Comparison of ENCODE assay signal across 8 mouse cellular contexts in genomic region chr4:126627021-126627681, GRCm38 (mm10). TPM values are rescaled to one million over a fixed set of nuclear protein-coding genes. Genes with fewer than 3 reads are reported as not detected.
DNase-seq lines count a peak whose midpoint lies in the region; ATAC-seq and TF ChIP-seq lines count a peak whose summit lies in the region.

No protein-coding gene starts in this region.

- H3K9ac ChIP-seq in heart, embryonic 16.5 days (ENCODE audit: low read length) = peak overlapping the region; percentile 28; the same call in 1 of the 2 replicates

- no peak overlapping the region for H3K27ac ChIP-seq in heart, embryonic 16.5 days (ENCODE audit: low read length)

- H3K9me3 ChIP-seq in heart, embryonic 16.5 days (replicated peaks; ENCODE audit: control insufficient read depth, low read length) = no peaks in the 10 kb centered on the region

- DNase-seq in kidney, adult 18-20 months = peak; percentile 29
- no peak for DNase-seq in kidney, adult 11 months
- peak; percentile 57 to 65 for DNase-seq in kidney, postnatal 4 days
- DNase-seq in left cerebral cortex, adult 9 months (ENCODE audit: low spot score in 2 of 2) = no peak

- no peak overlapping the region for H3ac ChIP-seq in myocyte (ENCODE audit: control insufficient read depth, insufficient read length)

- WGBS in heart, embryonic 16.5 days = 2% methylated on average over 23 of the region's 23 CpGs

- H3K4me3 ChIP-seq in heart, embryonic 16.5 days (ENCODE audit: low read length) = peak overlapping the region; percentile 41
- H3K4me3 ChIP-seq in myocyte = no peak overlapping the region

- 0 out of 2 replicates have a peak, but pooled peaks cover 3% of the 10 kb centered on the region for H3K4me1 ChIP-seq in heart, embryonic 16.5 days (ENCODE audit: control insufficient read depth, insufficient read depth, low read length)

- H3K27me3 ChIP-seq in heart, embryonic 16.5 days (ENCODE audit: control insufficient read depth, insufficient read depth, low read length) = no peaks in the 10 kb centered on the region
- peaks cover 62% of the 10 kb centered on the region for H3K27me3 ChIP-seq in myocyte (ENCODE audit: control insufficient read depth, insufficient read depth, insufficient read length)

- ATAC-seq in heart, embryonic 16.5 days (replicated peaks; ENCODE audit: extremely low read depth, insufficient read depth, low FRiP score) = no peak; the same call in 1 of the 2 replicates
- ATAC-seq in cerebellum, adult (ENCODE audit: insufficient number of reproducible peaks, low FRiP score, low TSS enrichment) = no peak
- no peak for ATAC-seq in megakaryocyte, adult 5-6 weeks (ENCODE audit: poor library complexity, severe bottlenecking)

- TF ChIP-seq POLR2A in myocyte (IDR thresholded peaks at IDR 0.05; ENCODE audit: insufficient read length, low read depth) = no peak

- H3K36me3 ChIP-seq in heart, embryonic 16.5 days (ENCODE audit: control insufficient read depth, insufficient read depth) = no peaks in the 10 kb centered on the region
- H3K36me3 ChIP-seq in myocyte (ENCODE audit: control insufficient read depth, insufficient read depth) = no peaks in the 10 kb centered on the region

- no peaks in the 10 kb centered on the region for H3K79me2 ChIP-seq in myocyte (ENCODE audit: control insufficient read depth, insufficient read depth)

- peak overlapping the region; percentile 63 for H3K4me2 ChIP-seq in heart, embryonic 16.5 days (ENCODE audit: low read depth, low read length)
- peak overlapping the region; percentile 6 for H3K4me2 ChIP-seq in myocyte (ENCODE audit: low read depth)

TF ChIP-seq in myocyte, 11 proteins besides CTCF, POLR2A, EP300 and RAD21:
- TF ChIP-seq CEBPB (IDR thresholded peaks at IDR 0.05; ENCODE audit: insufficient read depth, poor library complexity, severe bottlenecking) = no peak
- TF ChIP-seq POLR2AphosphoS2 (IDR thresholded peaks at IDR 0.05; ENCODE audit: insufficient read length, low read depth) = no peak
- no peak for TF ChIP-seq TCF12 (IDR thresholded peaks at IDR 0.05; ENCODE audit: insufficient read depth, poor library complexity, severe bottlenecking)
- TF ChIP-seq MYOG (IDR thresholded peaks at IDR 0.05; ENCODE audit: control insufficient read depth in 1 of 3, insufficient read depth in 1 of 3, insufficient read length in 2 of 3, low read depth in 2 of 3) = no peak
- TF ChIP-seq SRF (IDR thresholded peaks at IDR 0.05; ENCODE audit: control insufficient read depth, insufficient read length, low read depth) = no peak
- TF ChIP-seq REST (IDR thresholded peaks at IDR 0.05; ENCODE audit: insufficient read depth, insufficient read length) = no peak
- no peak for TF ChIP-seq MYOD1 (IDR thresholded peaks at IDR 0.05; ENCODE audit: control insufficient read depth in 1 of 3, insufficient read length in 2 of 3, low read depth in 2 of 3)

RNA-seq across cellular contexts. Expression of gene 5730409E04Rik, which starts 17.5 kb away (rescaled TPM):
- 1.5 and 1.6 TPM in 2 replicates for polyA plus RNA-seq in heart, embryonic 16.5 days (2015; fragmentation: Nextera tagmentation; extraction: Ambion mirVana)
- 1.8 TPM for polyA plus RNA-seq in myocyte (2012; fragmentation: generic; extraction: Trizol)
- 0.34 and 0.91 TPM in 2 replicates for total RNA-seq in megakaryocyte, adult 5-6 weeks (2015)
- total RNA-seq in megakaryocyte, adult 5-6 weeks (2017) = 1.2 and 1.6 TPM in 2 replicates

RNA-seq across cellular contexts. Expression of gene Psmb2, which starts 50.3 kb away (rescaled TPM):
- 405 and 421 TPM in 2 replicates for polyA plus RNA-seq in heart, embryonic 16.5 days (2015; fragmentation: Nextera tagmentation; extraction: Ambion mirVana)
- polyA plus RNA-seq in myocyte (2012; fragmentation: generic; extraction: Trizol) = 236 TPM
- total RNA-seq in megakaryocyte, adult 5-6 weeks (2015) = 194 and 203 TPM in 2 replicates
- total RNA-seq in megakaryocyte, adult 5-6 weeks (2017) = 103 and 109 TPM in 2 replicates

Comparison
In these comparisons a context has a peak if more than half of its experiments do, and no peak if none do; other contexts are left out.
1. DNase-seq: peak in kidney, adult 18-20 months (single experiment) and kidney, postnatal 4 days (2 of 2); none in kidney, adult 11 months (single experiment) and left cerebral cortex, adult 9 months (0 of 2).